Mouse (Mus musculus) liver, postnatal 0 days (tissue): ENCODE measurements around the gene Gm20517.
"Not testable (repeated sequence)": the region's sequence is repeated elsewhere in the genome, so short reads cannot be mapped to it uniquely, and the experiment has no call there.

ENCODE experiments used
- CTCF ChIP-seq: sonication (generic); IDR thresholded peaks from 2 replicates; pipeline ENCODE4 v1.5.1; 2016; ENCODE audit warnings: antibody characterized with exemption, low read depth
- EP300 ChIP-seq: IDR thresholded peaks from 2 replicates; pipeline ENCODE4 v1.6.1; 2016; ENCODE audit warnings: antibody characterized with exemption, low read depth, mild to moderate bottlenecking

DNA sequence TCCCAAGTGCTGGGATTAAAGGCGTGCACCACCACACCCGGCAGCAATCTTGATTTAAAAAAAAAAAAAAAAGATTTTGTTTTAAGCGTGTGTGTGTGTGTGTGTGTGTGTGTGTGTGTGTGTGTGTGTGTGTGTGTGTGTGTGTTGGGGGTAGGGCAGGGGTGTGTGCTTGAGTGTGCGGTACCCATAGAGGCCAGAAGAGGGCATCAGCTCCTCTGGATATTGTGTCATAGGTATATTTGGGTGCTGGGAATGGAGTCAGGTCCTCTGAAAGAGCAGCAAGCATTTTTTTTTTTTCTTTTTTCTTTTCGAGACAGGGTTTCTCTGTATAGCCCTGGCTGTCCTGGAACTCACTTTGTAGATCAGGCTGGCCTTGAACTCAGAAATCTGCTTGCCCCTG is 13.2 kb downstream of the Gm20517 start:
- 0 out of 2 replicates have a peak, but pooled peaks have one; percentile 3 for TF ChIP-seq CTCF
- TF ChIP-seq EP300 = not testable (repeated sequence)
